Mouse (Mus musculus) heart, postnatal 0 days (tissue): ENCODE results near the gene Wnt9b. TPM values are rescaled to one million over a fixed set of nuclear protein-coding genes. Genes with fewer than 3 reads are reported as not detected.

Experiments
- ATAC-seq: fragments of 200-750 bp; cut with Nextera tagmentation; 2 replicates; pipeline ENCODE4 v1.8.0; 2017; ENCODE audit warnings: low read depth, moderate number of reproducible peaks, moderate library complexity; ENCODE audit not compliant: insufficient read depth
- DNase-seq: peaks from one replicate; pipeline ENCODE4 v3.0.0-alpha.2; 2016; ENCODE audit warnings: low spot score
- H3K27ac ChIP-seq: fragments of 300-500 bp; sonication (generic); 2 replicates; pipeline ENCODE4 v1.5.1; 2014; ENCODE audit warnings: low read depth, mild to moderate bottlenecking
- H3K27me3 ChIP-seq: fragments of 300-500 bp; sonication (generic); 2 replicates; pipeline ENCODE4 v1.6.1; 2014; ENCODE audit warnings: low read length, mixed read lengths; ENCODE audit not compliant: control insufficient read depth, insufficient read depth
- H3K36me3 ChIP-seq: fragments of 300-500 bp; sonication (generic); replicated peaks from 2 replicates; pipeline ENCODE4 v1.6.1; 2014; ENCODE audit warnings: low read length, mixed read lengths; ENCODE audit not compliant: control insufficient read depth, insufficient read depth
- H3K4me1 ChIP-seq: fragments of 300-500 bp; sonication (generic); 2 replicates; pipeline ENCODE4 v1.6.1; 2014; ENCODE audit warnings: antibody characterized with exemption; ENCODE audit not compliant: control insufficient read depth, insufficient read depth
- H3K4me2 ChIP-seq: fragments of 300-500 bp; sonication (generic); 2 replicates; pipeline ENCODE4 v1.6.1; 2014; ENCODE audit warnings: low read depth, mild to moderate bottlenecking, low read length, moderate library complexity
- H3K4me3 ChIP-seq: fragments of 300-500 bp; sonication (generic); 2 replicates; pipeline ENCODE4 v1.5.1; 2014; ENCODE audit warnings: low read depth, low read length
- H3K9ac ChIP-seq: fragments of 300-500 bp; sonication (generic); replicated peaks from 2 replicates; pipeline ENCODE4 v1.6.1; 2014; ENCODE audit warnings: low read depth, low read length, mixed read lengths
- H3K9me3 ChIP-seq: fragments of 300-500 bp; sonication (generic); replicated peaks from 2 replicates; pipeline ENCODE4 v1.6.1; 2016; ENCODE audit warnings: low read length; ENCODE audit not compliant: control insufficient read depth
- CTCF ChIP-seq: IDR thresholded peaks from 2 replicates; pipeline ENCODE4 v1.5.1; 2016; ENCODE audit warnings: antibody characterized with exemption, control low read depth, low read depth
- EP300 ChIP-seq: IDR thresholded peaks from 2 replicates; pipeline ENCODE4 v1.6.1; 2016; ENCODE audit warnings: antibody characterized with exemption, low read depth
- WGBS: fragments of 180-500 bp; shearing (Covaris S2); extraction: QIAGEN DNeasy Blood & Tissue Kit; methylation state at CpG from one replicate; pipeline ENCODE4 v1.1.7; 2014; 5-methylcytosine and 5-hydroxymethylcytosine counted together
- polyA plus RNA-seq: library from polyadenylated mRNA; unstranded; fragments of >200 nt; fragmentation: Nextera tagmentation; extraction: Ambion mirVana; gene quantifications from 2 replicates; pipeline ENCODE4 v1.2.1, GENCODE M21; 2015
- total RNA-seq: library from RNA; depleted of rRNA; stranded (reverse); fragments of >200 nt; gene quantifications from 2 replicates; pipeline ENCODE4 v1.2.3, GENCODE M21; 2014; ENCODE audit warnings: low replicate concordance

The Wnt9b gene
- total and polyA plus RNA-seq, 2 experiments from 2014 or later, result 0.59 to 0.92 TPM

GRCm38 (mm10) chr11:103698226-103698625 is 51.4 kb downstream of the Wnt9b start:
- WGBS, result 54% methylated on average over 2 of the region's 2 CpGs
- peak; percentile 38 for DNase-seq
- TF ChIP-seq CTCF (no peak), EP300 (peak; percentile 8; the same call in 1 of the 2 replicates)

GRCm38 (mm10) chr11:103697565-103698176 is 52.0 kb downstream of the Wnt9b start, which contains the start of gene Gosr2:
TSS of gene Gosr2 (minus strand) at chr11:103697898.
- TF ChIP-seq CTCF, result no peak
- peak; percentile 68; the same call in 1 of the 2 replicates for TF ChIP-seq EP300
- peak within 1 kb of the TSS; percentile 99 for H3K27ac ChIP-seq
- H3K27me3 ChIP-seq, result no peaks in the 10 kb centered on the region
- H3K9me3 ChIP-seq, result no peaks in the 10 kb centered on the region
- under 1% methylated on average over 57 of the region's 57 CpGs for whole genome bisulfite sequencing
- peak within 1 kb of the TSS; percentile 97 for H3K4me3 ChIP-seq
- peak; percentile 91 for DNase-seq
- peak within 1 kb of the TSS; percentile 88 for H3K4me2 ChIP-seq
- H3K9ac ChIP-seq, result peak within 1 kb of the TSS; percentile 90
- peaks cover 7% of the 10 kb centered on the region; the same call in 1 of the 2 replicates for H3K4me1 ChIP-seq
- no peaks in the 10 kb centered on the region for H3K36me3 ChIP-seq
- peak; percentile 95 for ATAC-seq

More at GRCm38 (mm10) chr11:103698226-103698625, 51.4 kb downstream of the Wnt9b start:
- Histone ChIP-seq H3K4me2 (peak overlapping the region; percentile 88), H3K4me1 (peaks cover 7% of the 10 kb centered on the region; the same call in 1 of the 2 replicates), H3K36me3 (no peaks in the 10 kb centered on the region), H3K9ac (peak overlapping the region; percentile 90), H3K27ac (peak overlapping the region; percentile 99), H3K4me3 (peak overlapping the region; percentile 97), H3K27me3 (no peaks in the 10 kb centered on the region), H3K9me3 (no peaks in the 10 kb centered on the region)
- no peak for ATAC-seq

- peak overlapping the region; percentile 88 for H3K4me2 ChIP-seq
- peak overlapping the region; percentile 97 for H3K4me3 ChIP-seq
- DNase-seq, result no peak
- ATAC-seq, result peak; percentile 53
- H3K9ac ChIP-seq, result peak overlapping the region; percentile 90
- H3K27ac ChIP-seq, result peak overlapping the region; percentile 99
- H3K4me1 ChIP-seq, result peaks cover 7% of the 10 kb centered on the region
- H3K36me3 ChIP-seq, result no peaks in the 10 kb centered on the region
- TF ChIP-seq EP300 (no peak), CTCF (no peak)
- 2% methylated on average over 18 of the region's 18 CpGs for WGBS
- no peaks in the 10 kb centered on the region for H3K9me3 ChIP-seq
- no peaks in the 10 kb centered on the region for H3K27me3 ChIP-seq
Measured at GRCm38 (mm10) chr11:103696851-103697564, 52.6 kb downstream of the Wnt9b start.

- Histone ChIP-seq H3K9ac (no peak overlapping the region), H3K27me3 (no peaks in the 10 kb centered on the region), H3K4me3 (no peak overlapping the region), H3K27ac (no peak overlapping the region), H3K4me2 (no peak overlapping the region), H3K4me1 (peaks cover 36% of the 10 kb centered on the region), H3K9me3 (no peaks in the 10 kb centered on the region), H3K36me3 (0 out of 2 replicates have a peak, but pooled peaks cover 9% of the 10 kb centered on the region)
- WGBS, result 28% methylated on average over 1 of the region's 1 CpGs
- no peak for TF ChIP-seq CTCF
- TF ChIP-seq EP300, result no peak
- DNase-seq (no peak), ATAC-seq (no peak)
Measured at GRCm38 (mm10) chr11:103693241-103693640, 56.4 kb downstream of the Wnt9b start.

- Histone ChIP-seq H3K4me3 (no peak overlapping the region), H3K4me2 (no peak overlapping the region), H3K27me3 (no peaks in the 10 kb centered on the region), H3K4me1 (peaks cover 36% of the 10 kb centered on the region), H3K9ac (no peak overlapping the region), H3K9me3 (no peaks in the 10 kb centered on the region), H3K36me3 (peaks cover 29% of the 10 kb centered on the region), H3K27ac (no peak overlapping the region)
- DNase-seq (no peak), ATAC-seq (no peak)
- TF ChIP-seq CTCF (no peak), EP300 (no peak)
- 29% methylated on average over 1 of the region's 1 CpGs for WGBS
Measured at GRCm38 (mm10) chr11:103691036-103691435, 58.6 kb downstream of the Wnt9b start.
